Mouse (Mus musculus): ENCODE results near the gene Tpsb2. TPM values are rescaled to one million over a fixed set of nuclear protein-coding genes. Genes with fewer than 3 reads are reported as not detected.

Tpsb2 gene
- polyA plus RNA-seq, 1 experiment from 2014 or later: not detected

Other genes with a start within 250 kb of the Tpsb2 start
- gene Ptx4, start 245.5 kb upstream of the Tpsb2 start, polyA plus RNA-seq (2015; fragmentation: Nextera tagmentation; extraction: Ambion mirVana): not detected in 2 replicates
- 28.8 and 30.4 TPM in 2 replicates for gene Clcn7, start 232.9 kb upstream of the Tpsb2 start, polyA plus RNA-seq (2015; fragmentation: Nextera tagmentation; extraction: Ambion mirVana)
- gene Ccdc154, start 203.8 kb upstream of the Tpsb2 start, polyA plus RNA-seq (2015; fragmentation: Nextera tagmentation; extraction: Ambion mirVana): not detected in 2 replicates
- not detected in 2 replicates for gene Gm38655, start 190.8 kb upstream of the Tpsb2 start, polyA plus RNA-seq (2015; fragmentation: Nextera tagmentation; extraction: Ambion mirVana)
- gene BC003965, start 181.8 kb upstream of the Tpsb2 start, polyA plus RNA-seq (2015; fragmentation: Nextera tagmentation; extraction: Ambion mirVana): 35.7 and 37.8 TPM in 2 replicates
- 10.6 and 14.2 TPM in 2 replicates for gene Unkl, start 177.9 kb upstream of the Tpsb2 start, polyA plus RNA-seq (2015; fragmentation: Nextera tagmentation; extraction: Ambion mirVana)
- gene Gnptg, start 126.2 kb upstream of the Tpsb2 start, polyA plus RNA-seq (2015; fragmentation: Nextera tagmentation; extraction: Ambion mirVana): 85.5 and 85.7 TPM in 2 replicates
- gene Tsr3, start 126.1 kb upstream of the Tpsb2 start, polyA plus RNA-seq (2015; fragmentation: Nextera tagmentation; extraction: Ambion mirVana): 66.2 and 69.2 TPM in 2 replicates
- 7.2 and 10.1 TPM in 2 replicates for gene Baiap3, start 109.9 kb upstream of the Tpsb2 start, polyA plus RNA-seq (2015; fragmentation: Nextera tagmentation; extraction: Ambion mirVana)
- gene Ube2i, start 91.7 kb upstream of the Tpsb2 start, polyA plus RNA-seq (2015; fragmentation: Nextera tagmentation; extraction: Ambion mirVana): 680 and 683 TPM in 2 replicates
- 0.18 TPM in 1 of 2 replicates, not detected in the other for gene Prss34, start 67.9 kb upstream of the Tpsb2 start, polyA plus RNA-seq (2015; fragmentation: Nextera tagmentation; extraction: Ambion mirVana)
- not detected in 2 replicates for gene Prss28, start 57.7 kb upstream of the Tpsb2 start, polyA plus RNA-seq (2015; fragmentation: Nextera tagmentation; extraction: Ambion mirVana)
- not detected in 2 replicates for gene Prss29, start 47.7 kb upstream of the Tpsb2 start, polyA plus RNA-seq (2015; fragmentation: Nextera tagmentation; extraction: Ambion mirVana)
- not detected in 2 replicates for gene Tpsab1, start 20.7 kb upstream of the Tpsb2 start, polyA plus RNA-seq (2015; fragmentation: Nextera tagmentation; extraction: Ambion mirVana)
- 0.77 and 0.94 TPM in 2 replicates for gene Tpsg1, start 3.0 kb downstream of the Tpsb2 start, polyA plus RNA-seq (2015; fragmentation: Nextera tagmentation; extraction: Ambion mirVana)
- 13.8 and 15.8 TPM in 2 replicates for gene Cacna1h, start 67.5 kb downstream of the Tpsb2 start, polyA plus RNA-seq (2015; fragmentation: Nextera tagmentation; extraction: Ambion mirVana)
- 1.00 and 1.9 TPM in 2 replicates for gene Tekt4, start 88.3 kb downstream of the Tpsb2 start, polyA plus RNA-seq (2015; fragmentation: Nextera tagmentation; extraction: Ambion mirVana)
- 0.11 and 0.29 TPM in 2 replicates for gene Sstr5, start 131.0 kb downstream of the Tpsb2 start, polyA plus RNA-seq (2015; fragmentation: Nextera tagmentation; extraction: Ambion mirVana)
- gene Sox8, start 204.4 kb downstream of the Tpsb2 start, polyA plus RNA-seq (2015; fragmentation: Nextera tagmentation; extraction: Ambion mirVana): 24.0 and 26.9 TPM in 2 replicates
- gene Lmf1, start 212.8 kb downstream of the Tpsb2 start, polyA plus RNA-seq (2015; fragmentation: Nextera tagmentation; extraction: Ambion mirVana): 17.0 and 18.1 TPM in 2 replicates